Mouse (Mus musculus) stomach, embryonic 16.5 days (tissue): ENCODE measurements around the gene Kpna7. TPM values are rescaled to one million over a fixed set of nuclear protein-coding genes. Genes with fewer than 3 reads are reported as not detected.

Experiments
- ATAC-seq: fragments of 200-750 bp; cut with Nextera tagmentation; 2 replicates; pipeline ENCODE4 v1.8.0; 2017; ENCODE audit warnings: moderate number of reproducible peaks, moderate TSS enrichment; ENCODE audit not compliant: insufficient read depth, low FRiP score
- H3K27ac ChIP-seq: fragments of 300-500 bp; sonication (generic); 2 replicates; pipeline ENCODE4 v1.5.1; 2014; ENCODE audit warnings: low read length
- H3K27me3 ChIP-seq: fragments of 300-500 bp; sonication (generic); 2 replicates; pipeline ENCODE4 v1.6.1; 2014; ENCODE audit warnings: low read length, control low read depth, mixed read lengths; ENCODE audit not compliant: control insufficient read depth, insufficient read depth
- H3K36me3 ChIP-seq: fragments of 300-500 bp; sonication (generic); 2 replicates; pipeline ENCODE4 v1.6.1; 2014; ENCODE audit warnings: low read length; ENCODE audit not compliant: control insufficient read depth, insufficient read depth
- H3K4me1 ChIP-seq: fragments of 300-500 bp; sonication (generic); 2 replicates; pipeline ENCODE4 v1.6.1; 2014; ENCODE audit warnings: low read length, control low read depth, mixed read lengths; ENCODE audit not compliant: control insufficient read depth, insufficient read depth
- H3K4me2 ChIP-seq: fragments of 300-500 bp; sonication (generic); 2 replicates; pipeline ENCODE4 v1.6.1; 2014; ENCODE audit warnings: low read depth, low read length, mixed read lengths
- H3K4me3 ChIP-seq: fragments of 300-500 bp; sonication (generic); replicated peaks from 2 replicates; pipeline ENCODE4 v1.5.1; 2014; ENCODE audit warnings: mild to moderate bottlenecking, low read length
- H3K9ac ChIP-seq: fragments of 300-500 bp; sonication (generic); 2 replicates; pipeline ENCODE4 v1.6.1; 2014; ENCODE audit warnings: low read length
- H3K9me3 ChIP-seq: fragments of 300-500 bp; sonication (generic); replicated peaks from 2 replicates; pipeline ENCODE4 v1.6.1; 2016; ENCODE audit warnings: low read length, control low read depth; ENCODE audit not compliant: control insufficient read depth
- WGBS: fragments of 180-500 bp; shearing (Covaris S2); extraction: QIAGEN DNeasy Blood & Tissue Kit; methylation state at CpG from one replicate; pipeline ENCODE4 v1.1.7; 2014; 5-methylcytosine and 5-hydroxymethylcytosine counted together
- polyA plus RNA-seq: library from polyadenylated mRNA; unstranded; fragments of >200 nt; fragmentation: Nextera tagmentation; extraction: Ambion mirVana; gene quantifications from 2 replicates; pipeline ENCODE4 v1.2.1, GENCODE M21; 2015

Kpna7 gene
- polyA plus RNA-seq, 1 experiment from 2014 or later: 0.08 TPM

GRCm38 (mm10) chr5:144971266-144971665, 112.6 kb downstream of the Kpna7 start:
- Histone ChIP-seq H3K9me3 (no peaks in the 10 kb centered on the region), H3K4me1 (0 out of 2 replicates have a peak, but pooled peaks cover 4% of the 10 kb centered on the region), H3K36me3 (no peaks in the 10 kb centered on the region), H3K27me3 (no peaks in the 10 kb centered on the region; the same call in 1 of the 2 replicates), H3K4me3 (no peak overlapping the region), H3K4me2 (no peak overlapping the region), H3K27ac (no peak overlapping the region), H3K9ac (no peak overlapping the region)
- WGBS: 78% methylated on average over 3 of the region's 3 CpGs
- no peak for ATAC-seq

- Histone ChIP-seq H3K4me3 (peak within 1 kb of the TSS; percentile 86), H3K27me3 (no peaks in the 10 kb centered on the region; the same call in 1 of the 2 replicates), H3K4me1 (peaks cover 24% of the 10 kb centered on the region; the same call in 1 of the 2 replicates), H3K27ac (peak within 1 kb of the TSS; percentile 96), H3K4me2 (peak within 1 kb of the TSS; percentile 72), H3K9ac (peak within 1 kb of the TSS; percentile 96), H3K36me3 (no peaks in the 10 kb centered on the region), H3K9me3 (no peaks in the 10 kb centered on the region)
- peak; percentile 81 for ATAC-seq
- under 1% methylated on average over 81 of the region's 89 CpGs for WGBS
These were observed 118.0 kb downstream of the Kpna7 start, which contains the start of gene Smurf1 for GRCm38 (mm10) chr5:144965639-144966351. Smurf1 (minus strand) TSS chr5:144965847.

- Histone ChIP-seq H3K4me3 (peak overlapping the region; percentile 86), H3K36me3 (no peaks in the 10 kb centered on the region), H3K27me3 (no peaks in the 10 kb centered on the region; the same call in 1 of the 2 replicates), H3K4me1 (peaks cover 29% of the 10 kb centered on the region; the same call in 1 of the 2 replicates), H3K27ac (peak overlapping the region; percentile 96), H3K4me2 (peak overlapping the region; percentile 72), H3K9me3 (no peaks in the 10 kb centered on the region), H3K9ac (peak overlapping the region; percentile 96)
- under 1% methylated on average over 37 of the region's 56 CpGs for WGBS
- peak; percentile 84 for ATAC-seq
These were observed 118.8 kb downstream of the Kpna7 start for GRCm38 (mm10) chr5:144964872-144965638.

- Histone ChIP-seq H3K4me3 (peak overlapping the region; percentile 86), H3K4me1 (peaks cover 29% of the 10 kb centered on the region; the same call in 1 of the 2 replicates)
These were observed 119.4 kb downstream of the Kpna7 start for GRCm38 (mm10) chr5:144964465-144964864.

GRCm38 (mm10) chr5:144963817-144964261, 120.0 kb downstream of the Kpna7 start:
- peaks cover 33% of the 10 kb centered on the region; the same call in 1 of the 2 replicates for H3K4me1 ChIP-seq
- WGBS: 5% methylated on average over 13 of the region's 13 CpGs
- peak overlapping the region; percentile 40 for H3K9ac ChIP-seq
- H3K4me3 ChIP-seq: peak overlapping the region; percentile 37
- H3K4me2 ChIP-seq: peak overlapping the region; percentile 72
- no peaks in the 10 kb centered on the region for H3K9me3 ChIP-seq
- no peaks in the 10 kb centered on the region; the same call in 1 of the 2 replicates for H3K27me3 ChIP-seq
- peak overlapping the region; percentile 81 for H3K27ac ChIP-seq
- peak; percentile 25 for ATAC-seq
- H3K36me3 ChIP-seq: no peaks in the 10 kb centered on the region

More at GRCm38 (mm10) chr5:144964465-144964864, 119.4 kb downstream of the Kpna7 start:
- H3K9me3 ChIP-seq: no peaks in the 10 kb centered on the region
- ATAC-seq: peak; percentile 26; the same call in 1 of the 2 replicates
- peak overlapping the region; percentile 72 for H3K4me2 ChIP-seq
- no peaks in the 10 kb centered on the region; the same call in 1 of the 2 replicates for H3K27me3 ChIP-seq
- no peak overlapping the region for H3K9ac ChIP-seq
- 22% methylated on average over 8 of the region's 8 CpGs for WGBS
- no peaks in the 10 kb centered on the region for H3K36me3 ChIP-seq
- peak overlapping the region; percentile 96; the same call in 1 of the 2 replicates for H3K27ac ChIP-seq

- Histone ChIP-seq H3K9ac (peak overlapping the region; percentile 40), H3K9me3 (no peaks in the 10 kb centered on the region), H3K4me2 (peak overlapping the region; percentile 72), H3K27me3 (no peaks in the 10 kb centered on the region; the same call in 1 of the 2 replicates), H3K36me3 (no peaks in the 10 kb centered on the region), H3K27ac (peak overlapping the region; percentile 81), H3K4me3 (peak overlapping the region; percentile 37), H3K4me1 (peaks cover 35% of the 10 kb centered on the region; the same call in 1 of the 2 replicates)
- ATAC-seq: no peak
- WGBS: 30% methylated on average over 3 of the region's 3 CpGs
These were observed 120.4 kb downstream of the Kpna7 start for GRCm38 (mm10) chr5:144963401-144963800.

- no peak overlapping the region for H3K9ac ChIP-seq
- peaks cover 32% of the 10 kb centered on the region for H3K4me1 ChIP-seq
- no peaks in the 10 kb centered on the region for H3K36me3 ChIP-seq
- no peak for ATAC-seq
- H3K9me3 ChIP-seq: no peaks in the 10 kb centered on the region
- no peak overlapping the region for H3K4me3 ChIP-seq
- WGBS: 60% methylated on average over 9 of the region's 9 CpGs
- H3K27ac ChIP-seq: no peak overlapping the region
- H3K27me3 ChIP-seq: no peaks in the 10 kb centered on the region
- no peak overlapping the region for H3K4me2 ChIP-seq
These were observed 125.6 kb downstream of the Kpna7 start for GRCm38 (mm10) chr5:144958271-144958670.

- Histone ChIP-seq H3K9ac (no peak overlapping the region), H3K4me2 (no peak overlapping the region), H3K36me3 (no peaks in the 10 kb centered on the region), H3K4me3 (no peak overlapping the region), H3K4me1 (peaks cover 36% of the 10 kb centered on the region), H3K9me3 (no peaks in the 10 kb centered on the region), H3K27ac (peak overlapping the region; percentile 44), H3K27me3 (no peaks in the 10 kb centered on the region)
- WGBS: 58% methylated on average over 7 of the region's 7 CpGs
- peak; percentile 69; the same call in 1 of the 2 replicates for ATAC-seq
These were observed 129.4 kb downstream of the Kpna7 start for GRCm38 (mm10) chr5:144954432-144954831.
